Mouse (Mus musculus) heart, adult 8-10 months (tissue): ENCODE results near the gene Vps33a. TPM values are rescaled to one million over a fixed set of nuclear protein-coding genes. Genes with fewer than 3 reads are reported as not detected.

ENCODE experiments used
- microRNA-seq: library from miRNA; unstranded; fragments of <30 nt; microRNA quantifications from one replicate; pipeline ENCODE4 v1.2.0, GENCODE M21; 2022
- total RNA-seq, 4 experiments: library from RNA; stranded (reverse); gene quantifications; 2 replicates each; pipeline ENCODE4 v1.2.4; 2022

Gene Vps33a
- total RNA-seq, 4 experiments from 2014 or later = 25.5 to 37.2 (median 28.6) TPM

Small RNA genes lying within 50 kb of the gene (microRNA-seq; reads per million reads assigned to microRNA genes)
- 2.2 reads per million for gene Mir7647

Other genes starting within 250 kb of the Vps33a start
- gene Bcl7a, start 229.2 kb downstream of the Vps33a start, total RNA-seq = 10 to 100 TPM in 1 of 4 experiments, 1 to 10 TPM in 3; 8.7 to 12.5 (median 9.4) TPM
- gene Mlxip, start 178.2 kb downstream of the Vps33a start, total RNA-seq = 10 to 100 TPM; 23.4 to 30.6 (median 27.3) TPM
- not detected for gene Lrrc43, start 83.7 kb downstream of the Vps33a start, total RNA-seq
- not detected for gene Il31, start 83.5 kb downstream of the Vps33a start, total RNA-seq
- not detected for gene B3gnt4, start 62.6 kb downstream of the Vps33a start, total RNA-seq
- gene Diablo, start 48.9 kb downstream of the Vps33a start, total RNA-seq = 10 to 100 TPM; 68.8 to 72.1 (median 70.7) TPM
- gene Gm49027, start 47.5 kb downstream of the Vps33a start, total RNA-seq = under 1 TPM in 2 of 4 experiments, not detected in 2; 0.19 to 0.35 TPM
- gene Clip1, start 111.6 kb upstream of the Vps33a start, total RNA-seq = 100 to 1,000 TPM; 213 to 261 (median 228) TPM
- gene Zcchc8, start 148.1 kb upstream of the Vps33a start, total RNA-seq = 10 to 100 TPM; 18.3 to 22.5 (median 20.3) TPM
- gene Rsrc2, start 176.4 kb upstream of the Vps33a start, total RNA-seq = 10 to 100 TPM; 33.8 to 42.7 (median 39.4) TPM
- gene Kntc1, start 176.7 kb upstream of the Vps33a start, total RNA-seq = under 1 TPM; 0.11 to 0.53 (median 0.42) TPM